Mouse (Mus musculus): ENCODE results near the gene D130043K22Rik.

Gene D130043K22Rik

GRCm38 (mm10) chr13:24844983-24845955 is at the start of gene D130043K22Rik:
TSS of gene D130043K22Rik (plus strand) at chr13:24845135.
- TF ChIP-seq GATA4 (IDR thresholded peaks at IDR 0.05; ENCODE audit: insufficient replicate concordance, low read length), result no peak

GRCm38 (mm10) chr13:24798686-24799085 is 46.2 kb upstream of the D130043K22Rik start:
- no peak for TF ChIP-seq GATA4 (IDR thresholded peaks at IDR 0.05; ENCODE audit: insufficient replicate concordance, low read length)

GRCm38 (mm10) chr13:24799378-24799777 is 45.6 kb upstream of the D130043K22Rik start:
- no peak for TF ChIP-seq GATA4 (IDR thresholded peaks at IDR 0.05; ENCODE audit: insufficient replicate concordance, low read length)

- TF ChIP-seq GATA4 (IDR thresholded peaks at IDR 0.05; ENCODE audit: insufficient replicate concordance, low read length), result peak; percentile 58; the same call in 1 of the 2 replicates
Measured at GRCm38 (mm10) chr13:24799925-24800673, 44.8 kb upstream of the D130043K22Rik start.

GRCm38 (mm10) chr13:24800674-24801307 is 44.1 kb upstream of the D130043K22Rik start:
- no peak for TF ChIP-seq GATA4 (IDR thresholded peaks at IDR 0.05; ENCODE audit: insufficient replicate concordance, low read length)

DNA sequence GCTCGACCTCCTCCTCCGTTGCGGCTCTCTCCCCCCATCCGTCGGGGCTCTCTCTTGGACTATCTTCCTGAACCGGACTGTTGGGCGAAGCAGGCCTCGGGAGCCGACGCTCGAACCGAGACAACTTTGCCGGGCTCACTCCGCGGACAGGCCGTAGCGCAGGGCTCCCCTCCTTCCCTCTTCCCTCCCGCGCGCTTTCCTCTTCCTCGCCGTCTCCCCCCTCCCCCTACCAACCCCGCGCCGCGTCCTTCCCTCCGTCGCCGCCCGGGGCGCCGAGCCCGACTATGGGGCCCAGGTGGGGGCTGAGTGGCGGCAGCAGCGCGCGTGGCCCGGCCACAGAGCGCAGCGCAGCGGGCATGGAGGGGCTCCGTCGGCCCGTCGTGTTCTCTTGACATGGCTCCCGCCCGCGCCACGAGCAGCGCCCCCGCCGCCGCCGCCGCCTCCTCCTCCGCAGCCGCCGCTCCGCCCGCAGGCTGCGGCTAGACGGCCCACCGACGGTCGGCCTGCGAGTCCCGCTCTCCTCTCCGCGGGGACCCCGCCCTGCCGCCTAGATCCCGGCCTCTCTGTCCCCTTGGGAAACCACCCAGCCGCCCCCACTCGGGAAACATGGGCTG is 43.5 kb upstream of the D130043K22Rik start, which contains the start of gene BC005537:
TSS of gene BC005537 (plus strand) at position 350 of the 614 bp plus-strand sequence.
- TF ChIP-seq GATA4 (IDR thresholded peaks at IDR 0.05; ENCODE audit: insufficient replicate concordance, low read length), result no peak

- no peak for TF ChIP-seq GATA4 (IDR thresholded peaks at IDR 0.05; ENCODE audit: insufficient replicate concordance, low read length)
Measured at GRCm38 (mm10) chr13:24802131-24802691, 42.7 kb upstream of the D130043K22Rik start.

GRCm38 (mm10) chr13:24803196-24803595 is 41.7 kb upstream of the D130043K22Rik start:
- no peak for TF ChIP-seq GATA4 (IDR thresholded peaks at IDR 0.05; ENCODE audit: insufficient replicate concordance, low read length)

DNA sequence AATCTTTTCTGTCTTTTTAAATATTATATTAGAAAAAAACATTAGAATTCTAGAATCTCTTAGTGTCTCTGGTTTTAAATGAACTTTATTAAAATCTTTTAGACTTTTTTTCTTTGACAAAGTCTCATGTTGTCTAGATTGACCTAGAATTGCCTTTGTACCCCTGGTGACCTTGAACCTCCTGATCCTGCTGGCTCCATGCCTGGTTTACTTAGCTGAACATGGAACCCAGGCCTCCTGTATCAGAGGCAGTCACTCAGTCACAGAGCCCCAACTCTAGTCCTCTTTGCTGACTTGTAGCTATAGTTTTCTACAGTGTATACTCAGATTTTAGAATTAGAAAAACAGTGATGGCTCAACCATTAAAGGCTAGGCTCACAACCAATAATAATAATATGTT is 38.9 kb upstream of the D130043K22Rik start:
- no peak for TF ChIP-seq GATA4 (IDR thresholded peaks at IDR 0.05; ENCODE audit: insufficient replicate concordance, low read length)

DNA sequence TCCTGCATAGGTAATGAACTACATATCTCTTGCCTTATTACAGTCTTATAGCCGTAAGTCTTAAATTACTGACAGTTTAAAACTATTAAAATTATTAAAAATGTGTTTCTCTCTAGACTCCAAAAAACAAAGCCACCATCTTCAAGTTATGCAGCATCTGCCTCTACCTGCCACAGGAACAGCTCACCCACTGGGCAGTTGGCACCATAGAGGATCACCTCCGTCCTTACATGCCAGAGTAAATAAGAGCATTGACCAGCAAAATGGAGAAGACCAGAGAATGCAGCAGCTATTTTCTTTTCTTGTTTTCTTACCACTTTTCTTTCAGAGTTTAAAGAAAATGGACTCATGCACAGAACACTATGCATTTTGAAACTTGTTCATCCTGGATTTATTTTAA is 32.4 kb upstream of the D130043K22Rik start:
- no peak for TF ChIP-seq GATA4 (IDR thresholded peaks at IDR 0.05; ENCODE audit: insufficient replicate concordance, low read length)

GRCm38 (mm10) chr13:24814616-24815015 is 30.3 kb upstream of the D130043K22Rik start:
- TF ChIP-seq GATA4 (IDR thresholded peaks at IDR 0.05; ENCODE audit: insufficient replicate concordance, low read length), result no peak

- TF ChIP-seq GATA4 (IDR thresholded peaks at IDR 0.05; ENCODE audit: insufficient replicate concordance, low read length), result no peak
Measured at GRCm38 (mm10) chr13:24816125-24817092, 28.5 kb upstream of the D130043K22Rik start.

GRCm38 (mm10) chr13:24819931-24820330 is 25.0 kb upstream of the D130043K22Rik start:
- TF ChIP-seq GATA4 (IDR thresholded peaks at IDR 0.05; ENCODE audit: insufficient replicate concordance, low read length), result no peak

All from liver, adult (tissue).